In genomic region chr16:44680756-44681498, GRCm38 (mm10) we compare ENCODE assay signal across 9 mouse cellular contexts. TPM values are rescaled to one million over a fixed set of nuclear protein-coding genes. Genes with fewer than 3 reads are reported as not detected.
A peak's percentile ranks its signal among the peaks of the same experiment; 100 is the strongest.
DNase-seq lines count a peak whose midpoint lies in the region; ATAC-seq lines count a peak whose summit lies in the region.
"Had no signal": no experiment of that assay in that cellular context is flagged by ENCODE, and none has a peak within 500 bp of the region (broad histone marks: within the 10 kb centered on the region; RNA-seq: fewer than 3 reads in every experiment).

No protein-coding gene starts in this region.

- H3K4me2 ChIP-seq in liver, embryonic 11.5 days, result no peak overlapping the region
- H3K4me2 ChIP-seq in liver, embryonic 12.5 days, result no peak overlapping the region
- no peak overlapping the region for H3K4me2 ChIP-seq in intestine, embryonic 16.5 days (ENCODE audit: low read depth, low read length)
- no peak overlapping the region for H3K4me2 ChIP-seq in limb, embryonic 13.5 days (replicated peaks)

- ATAC-seq in liver, embryonic 11.5 days (replicated peaks; ENCODE audit: low FRiP score), result peak; percentile 31; the same call in 1 of the 2 replicates
- ATAC-seq in liver, embryonic 12.5 days, result no peak
- peak; percentile 56; the same call in 1 of the 2 replicates for ATAC-seq in intestine, embryonic 16.5 days
- 0 out of 2 replicates have a peak, but pooled peaks have one; percentile 21 for ATAC-seq in limb, embryonic 13.5 days (ENCODE audit: low FRiP score, low read depth)

- peaks cover 2% of the 10 kb centered on the region; the same call in 1 of the 2 replicates for H3K9me3 ChIP-seq in liver, embryonic 11.5 days (ENCODE audit: control insufficient read depth, low read length)
- no peaks in the 10 kb centered on the region for H3K9me3 ChIP-seq in liver, embryonic 12.5 days (replicated peaks)
- H3K9me3 ChIP-seq in intestine, embryonic 16.5 days (ENCODE audit: control insufficient read depth, low read length), result no peaks in the 10 kb centered on the region
- H3K9me3 ChIP-seq in limb, embryonic 13.5 days, result peaks cover 10% of the 10 kb centered on the region

- WGBS in liver, embryonic 11.5 days, result 68% methylated on average over 9 of the region's 9 CpGs
- WGBS in liver, embryonic 12.5 days (ENCODE audit: insufficient replicate concordance), result 55% methylated on average over 9 of the region's 9 CpGs
- WGBS in intestine, embryonic 16.5 days, result 52% methylated on average over 9 of the region's 9 CpGs
- 66% methylated on average over 9 of the region's 9 CpGs for WGBS in limb, embryonic 13.5 days

- no peak overlapping the region for H3K27ac ChIP-seq in liver, embryonic 11.5 days (ENCODE audit: low read depth, low read length)
- H3K27ac ChIP-seq in liver, embryonic 12.5 days, result no peak overlapping the region
- peak overlapping the region; percentile 72 for H3K27ac ChIP-seq in intestine, embryonic 16.5 days (ENCODE audit: low read length)
- H3K27ac ChIP-seq in limb, embryonic 13.5 days, result peak overlapping the region; percentile 79
- H3K27ac ChIP-seq: macrophage had no signal

- no peaks in the 10 kb centered on the region for H3K4me1 ChIP-seq in liver, embryonic 11.5 days (replicated peaks; ENCODE audit: control insufficient read depth, insufficient read depth, low read length)
- H3K4me1 ChIP-seq in liver, embryonic 12.5 days, result no peaks in the 10 kb centered on the region; the same call in 1 of the 2 replicates
- no peaks in the 10 kb centered on the region for H3K4me1 ChIP-seq in intestine, embryonic 16.5 days (ENCODE audit: control insufficient read depth, insufficient read depth, low read length)
- peaks cover 66% of the 10 kb centered on the region for H3K4me1 ChIP-seq in limb, embryonic 13.5 days

- H3K9ac ChIP-seq in liver, embryonic 11.5 days (ENCODE audit: low read depth, low read length), result no peak overlapping the region
- H3K9ac ChIP-seq in liver, embryonic 12.5 days, result no peak overlapping the region
- 0 out of 2 replicates have a peak overlapping the region, but pooled peaks have one; percentile 4 for H3K9ac ChIP-seq in intestine, embryonic 16.5 days (ENCODE audit: low read depth, low read length)
- no peak overlapping the region for H3K9ac ChIP-seq in limb, embryonic 13.5 days

- no peak for DNase-seq in liver, embryonic 11.5 days (ENCODE audit: low spot score)
- peak; percentile 97 for DNase-seq in heart, adult 11 months
- peak; percentile 80 for DNase-seq in telencephalon, adult 2 months (ENCODE audit: low read depth, low spot score)
- no peak for DNase-seq in natural killer cell, adult 2 months (ENCODE audit: low spot score in 2 of 2)
- no peak for DNase-seq in cerebellum, adult 8-10 months

- H3K27me3 ChIP-seq in liver, embryonic 11.5 days (replicated peaks; ENCODE audit: control insufficient read depth, insufficient read depth, low read length), result no peaks in the 10 kb centered on the region
- H3K27me3 ChIP-seq in liver, embryonic 12.5 days (replicated peaks), result no peaks in the 10 kb centered on the region; the same call in 1 of the 2 replicates
- no peaks in the 10 kb centered on the region for H3K27me3 ChIP-seq in intestine, embryonic 16.5 days (replicated peaks; ENCODE audit: control insufficient read depth, insufficient read depth, low read length)
- H3K27me3 ChIP-seq in limb, embryonic 13.5 days, result no peaks in the 10 kb centered on the region

- no peak overlapping the region for H3K4me3 ChIP-seq in liver, embryonic 11.5 days (ENCODE audit: low read depth, low read length)
- H3K4me3 ChIP-seq in liver, embryonic 12.5 days, result no peak overlapping the region
- H3K4me3 ChIP-seq in intestine, embryonic 16.5 days (ENCODE audit: low read length), result no peak overlapping the region
- no peak overlapping the region for H3K4me3 ChIP-seq in limb, embryonic 13.5 days

- no peaks in the 10 kb centered on the region for H3K36me3 ChIP-seq in liver, embryonic 11.5 days (ENCODE audit: control insufficient read depth, insufficient read depth, low read length)
- H3K36me3 ChIP-seq in liver, embryonic 12.5 days, result no peaks in the 10 kb centered on the region
- H3K36me3 ChIP-seq in intestine, embryonic 16.5 days (ENCODE audit: control insufficient read depth, insufficient read depth, low read length), result no peaks in the 10 kb centered on the region
- H3K36me3 ChIP-seq in limb, embryonic 13.5 days, result no peaks in the 10 kb centered on the region

RNA-seq across cellular contexts. Expression of gene Nepro, which starts 43.2 kb away (rescaled TPM):
- polyA plus RNA-seq in liver, embryonic 11.5 days (2014; fragmentation: Nextera tagmentation; extraction: Ambion mirVana), result 10.1 and 10.4 TPM in 2 replicates
- polyA plus RNA-seq in liver, embryonic 12.5 days (2016; fragmentation: Nextera tagmentation; extraction: Ambion mirVana), result 6.5 and 7.3 TPM in 2 replicates
- polyA plus RNA-seq in intestine, embryonic 16.5 days (2015; fragmentation: Nextera tagmentation; extraction: Ambion mirVana), result 5.7 and 6.7 TPM in 2 replicates
- 10.2 and 11.0 TPM in 2 replicates for polyA plus RNA-seq in limb, embryonic 13.5 days (2015; fragmentation: Nextera tagmentation; extraction: Ambion mirVana)

Comparison
In these comparisons a context has a peak if more than half of its experiments do, and no peak if none do; other contexts are left out.
1. DNase-seq: peak in heart, adult 11 months (single experiment) and telencephalon, adult 2 months (single experiment); none in liver, embryonic 11.5 days (single experiment), natural killer cell, adult 2 months (0 of 2) and cerebellum, adult 8-10 months (single experiment).
2. H3K27ac ChIP-seq: peak in intestine, embryonic 16.5 days (single experiment) and limb, embryonic 13.5 days (single experiment); none in liver, embryonic 11.5 days (single experiment) and liver, embryonic 12.5 days (single experiment).